Mouse (Mus musculus) cerebral cortex, adult 2 months (tissue): ENCODE data around the gene Srd5a3.

Experiments used
- WGBS: fragments of 180-500 bp; shearing (Covaris S2); methylation state at CpG from one replicate; pipeline ENCODE4 v1.1.7; 2018; 5-methylcytosine and 5-hydroxymethylcytosine counted together

Srd5a3 gene

GRCm38 (mm10) chr5:76139808-76140729 is at the start of gene Srd5a3:
Srd5a3 (plus strand) TSS chr5:76140271.
- 2% methylated on average over 67 of the region's 69 CpGs for WGBS

GRCm38 (mm10) chr5:76103809-76104208 is 36.3 kb upstream of the Srd5a3 start:
- WGBS, result 83% methylated on average over 5 of the region's 5 CpGs

- WGBS, result 88% methylated on average over 5 of the region's 5 CpGs
Observed at GRCm38 (mm10) chr5:76107306-76107705, 32.8 kb upstream of the Srd5a3 start.

- WGBS, result 84% methylated on average over 3 of the region's 3 CpGs
Observed at GRCm38 (mm10) chr5:76108496-76108895, 31.6 kb upstream of the Srd5a3 start.

- 50% methylated on average over 3 of the region's 3 CpGs for WGBS
Observed at GRCm38 (mm10) chr5:76111173-76111572, 28.9 kb upstream of the Srd5a3 start.

- 79% methylated on average over 4 of the region's 4 CpGs for WGBS
Observed at GRCm38 (mm10) chr5:76112016-76112415, 28.1 kb upstream of the Srd5a3 start.

GRCm38 (mm10) chr5:76115436-76116041 is 24.5 kb upstream of the Srd5a3 start:
- WGBS, result 86% methylated on average over 8 of the region's 8 CpGs

- WGBS, result 32% methylated on average over 7 of the region's 7 CpGs
Observed at GRCm38 (mm10) chr5:76118441-76118840, 21.6 kb upstream of the Srd5a3 start.

- 83% methylated on average over 5 of the region's 5 CpGs for WGBS
Observed at GRCm38 (mm10) chr5:76120634-76121033, 19.4 kb upstream of the Srd5a3 start.

GRCm38 (mm10) chr5:76127584-76128316 is 12.3 kb upstream of the Srd5a3 start:
- 34% methylated on average over 5 of the region's 5 CpGs for WGBS

- WGBS, result 17% methylated on average over 2 of the region's 2 CpGs
Observed at GRCm38 (mm10) chr5:76130292-76130691, 9.8 kb upstream of the Srd5a3 start.

GRCm38 (mm10) chr5:76131990-76132389 is 8.1 kb upstream of the Srd5a3 start:
- WGBS, result 92% methylated on average over 4 of the region's 4 CpGs

GRCm38 (mm10) chr5:76135644-76136043 is 4.4 kb upstream of the Srd5a3 start:
- 83% methylated on average over 1 of the region's 1 CpGs for WGBS

- 87% methylated on average over 3 of the region's 3 CpGs for WGBS
Observed at GRCm38 (mm10) chr5:76136271-76136670, 3.8 kb upstream of the Srd5a3 start.

- WGBS, result 96% methylated on average over 1 of the region's 1 CpGs
Observed at GRCm38 (mm10) chr5:76137586-76137985, 2.5 kb upstream of the Srd5a3 start.

- 93% methylated on average over 1 of the region's 1 CpGs for WGBS
Observed at GRCm38 (mm10) chr5:76138071-76138470, 2.0 kb upstream of the Srd5a3 start.

- 58% methylated on average over 10 of the region's 10 CpGs for WGBS
Observed at GRCm38 (mm10) chr5:76138512-76138911, 1.6 kb upstream of the Srd5a3 start.

- 49% methylated on average over 7 of the region's 7 CpGs for WGBS
Observed at GRCm38 (mm10) chr5:76139171-76139671, 850 bp upstream of the Srd5a3 start.

GRCm38 (mm10) chr5:76140730-76141066 is 627 bp downstream of the Srd5a3 start:
- WGBS, result 1% methylated on average over 9 of the region's 9 CpGs

- WGBS, result 80% methylated on average over 4 of the region's 4 CpGs
Observed at GRCm38 (mm10) chr5:76143356-76143755, 3.3 kb downstream of the Srd5a3 start.

GRCm38 (mm10) chr5:76146401-76146800 is 6.3 kb downstream of the Srd5a3 start:
- 97% methylated on average over 1 of the region's 1 CpGs for WGBS

GRCm38 (mm10) chr5:76149436-76149835 is 9.4 kb downstream of the Srd5a3 start:
- WGBS, result 93% methylated on average over 6 of the region's 6 CpGs
